Mouse (Mus musculus): ENCODE data around the gene Zbtb3. TPM values are rescaled to one million over a fixed set of nuclear protein-coding genes. Genes with fewer than 3 reads are reported as not detected.
"Not testable (repeated sequence)": the region's sequence is repeated elsewhere in the genome, so short reads cannot be mapped to it uniquely, and the experiment has no call there.

The Zbtb3 gene
- total and polyA plus RNA-seq, 3 experiments, result 1.2 to 2.5 (median 2.2) TPM

DNA sequence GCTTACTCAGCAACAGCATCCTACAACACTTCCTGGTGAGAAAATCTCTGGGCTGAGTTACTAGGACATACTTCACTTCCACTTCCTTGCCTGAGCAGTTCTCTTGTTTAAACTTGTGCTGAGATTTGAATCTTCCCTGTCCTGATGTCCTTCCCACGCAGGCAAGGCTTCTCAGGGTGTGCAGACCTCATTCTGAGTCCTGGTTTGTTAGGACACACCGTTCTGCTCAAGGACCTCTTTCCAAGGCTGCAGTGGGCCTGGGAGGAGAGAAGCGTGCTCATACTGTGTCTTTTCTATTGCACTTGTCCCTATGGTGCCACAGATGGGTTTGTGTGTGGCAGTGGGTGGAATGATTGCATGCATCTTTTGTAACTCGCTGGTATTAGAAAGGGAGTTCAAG is 30.6 kb downstream of the Zbtb3 start:
- Histone ChIP-seq H3K4me3 (replicated peaks in 1 of 3; ENCODE audit: low read depth in 2 of 3, low read length in 2 of 3, poor library complexity in 1 of 3) (no peak overlapping the region), H3K9ac (ENCODE audit: insufficient read depth, low read depth) (no peak overlapping the region), H3K4me1 (ENCODE audit: control insufficient read depth in 1 of 2, insufficient read depth in 2 of 2) (peaks cover 2 to 14% of the 10 kb centered on the region in 2 experiments; a peak in 2 of 4 replicates), H3K36me3 (replicated peaks in 1 of 2; ENCODE audit: control insufficient read depth in 1 of 2, insufficient read depth in 1 of 2, low read length in 1 of 2) (peaks cover 61 to 80% of the 10 kb centered on the region in 2 experiments), H3K27me3 (replicated peaks) (no peaks in the 10 kb centered on the region), H3K79me2 (replicated peaks; ENCODE audit: control insufficient read depth, extremely low read depth, insufficient read depth, poor library complexity, severe bottlenecking) (peaks cover 8% of the 10 kb centered on the region), H3K9me3 (replicated peaks; ENCODE audit: low read length) (no peaks in the 10 kb centered on the region), H3K4me2 (ENCODE audit: insufficient read depth, low read depth, poor library complexity, severe bottlenecking) (no peak overlapping the region), H3K27ac (ENCODE audit: insufficient read depth, low read depth) (no peak overlapping the region)
- no peak for DNase-seq (ENCODE audit: extremely low read depth)
- in situ Hi-C loops (cut with MboI; ENCODE audit: low pct_ligation_motif_present, low pct_unique_long_range_greater_than_20kb, low sequenced_read_pairs), result loop anchor here (25.0 kb wide), 1 partner anchor 1029 kb away; no protein-coding TSS in a partner anchor
- TF ChIP-seq UBTF (IDR thresholded peaks at IDR 0.05; ENCODE audit: low read depth, low read length), result no peak
- TF ChIP-seq EP300 (IDR thresholded peaks at IDR 0.05; ENCODE audit: low read length), result no peak
- TF ChIP-seq MXI1 (IDR thresholded peaks at IDR 0.05; ENCODE audit: low read depth, low read length), result no peak
- TF ChIP-seq NELFE (IDR thresholded peaks at IDR 0.05; ENCODE audit: low read depth, low read length), result no peak
- no peak for TF ChIP-seq E2F4 (IDR thresholded peaks at IDR 0.05; ENCODE audit: insufficient replicate concordance, low read depth, low read length)
- dilution Hi-C loops (cut with MboI; ENCODE audit: extremely low pct_ligation_motif_present, extremely low pct_unique_long_range_greater_than_20kb, low sequenced_read_pairs), result no loop called here

DNA sequence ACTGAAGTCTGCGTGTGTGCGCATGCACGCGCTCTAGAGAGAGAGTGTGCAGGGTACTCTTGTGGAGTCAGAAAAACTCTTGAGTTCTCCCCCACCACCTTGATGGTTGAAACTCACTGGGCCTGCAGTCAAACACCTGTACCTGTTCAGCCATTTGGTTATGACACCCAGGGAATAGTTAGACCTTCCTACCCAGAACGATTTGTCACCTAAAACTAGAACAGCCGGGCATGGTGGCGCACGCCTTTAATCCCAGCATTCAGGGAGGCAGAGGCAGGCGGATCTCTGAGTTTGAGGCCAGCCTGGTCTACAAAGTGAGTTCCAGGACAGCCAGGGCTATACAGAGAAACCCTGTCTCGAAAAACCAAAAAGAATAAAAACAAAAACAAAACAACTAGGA is 34.0 kb downstream of the Zbtb3 start:
- H3K4me2 ChIP-seq (ENCODE audit: insufficient read depth, low read depth, poor library complexity, severe bottlenecking); H3K9me3 ChIP-seq (replicated peaks; ENCODE audit: low read length); H3K27ac ChIP-seq (ENCODE audit: insufficient read depth, low read depth); DNase-seq (ENCODE audit: extremely low read depth); H3K4me3 ChIP-seq (replicated peaks in 1 of 3; ENCODE audit: low read depth in 2 of 3, low read length in 2 of 3, poor library complexity in 1 of 3); H3K9ac ChIP-seq (ENCODE audit: insufficient read depth, low read depth); dilution Hi-C loops (cut with MboI; ENCODE audit: extremely low pct_ligation_motif_present, extremely low pct_unique_long_range_greater_than_20kb, low sequenced_read_pairs); H3K27me3 ChIP-seq (replicated peaks): not testable (repeated sequence)
- in situ Hi-C loops (cut with MboI; ENCODE audit: low pct_ligation_motif_present, low pct_unique_long_range_greater_than_20kb, low sequenced_read_pairs), result loop anchor here (25.0 kb wide), 1 partner anchor 1026 kb away; no protein-coding TSS in a partner anchor
- Histone ChIP-seq H3K36me3 (replicated peaks in 1 of 2; ENCODE audit: control insufficient read depth in 1 of 2, insufficient read depth in 1 of 2, low read length in 1 of 2) (peaks cover 29 to 53% of the 10 kb centered on the region in 2 experiments), H3K4me1 (ENCODE audit: control insufficient read depth in 1 of 2, insufficient read depth in 2 of 2) (peaks cover 9 to 42% of the 10 kb centered on the region in 2 experiments), H3K79me2 (replicated peaks; ENCODE audit: control insufficient read depth, extremely low read depth, insufficient read depth, poor library complexity, severe bottlenecking) (peaks cover 19% of the 10 kb centered on the region)
- TF ChIP-seq ZMIZ1 (IDR thresholded peaks at IDR 0.05; ENCODE audit: low read depth, low read length), result 0 out of 2 replicates have a peak, but pooled peaks have one; percentile 0

- H3K36me3 ChIP-seq (replicated peaks in 1 of 2; ENCODE audit: control insufficient read depth in 1 of 2, insufficient read depth in 1 of 2, low read length in 1 of 2), result peaks cover 20 to 53% of the 10 kb centered on the region in 2 experiments
- H3K9me3 ChIP-seq (replicated peaks; ENCODE audit: low read length), result no peaks in the 10 kb centered on the region
- peaks cover 11 to 45% of the 10 kb centered on the region in 2 experiments for H3K4me1 ChIP-seq (ENCODE audit: control insufficient read depth in 1 of 2, insufficient read depth in 2 of 2)
- H3K4me2 ChIP-seq (ENCODE audit: insufficient read depth, low read depth, poor library complexity, severe bottlenecking), result peak within 1 kb of the TSS; percentile 96
- H3K9ac ChIP-seq (ENCODE audit: insufficient read depth, low read depth), result peak within 1 kb of the TSS; percentile 75
- H3K4me3 ChIP-seq (replicated peaks in 1 of 3; ENCODE audit: low read depth in 2 of 3, low read length in 2 of 3, poor library complexity in 1 of 3), result peak within 1 kb of the TSS; percentile 56 to 65 (median 62)
- in situ Hi-C loops (cut with MboI; ENCODE audit: low pct_ligation_motif_present, low pct_unique_long_range_greater_than_20kb, low sequenced_read_pairs), result loop anchor here (25.0 kb wide), 1 partner anchor 1025 kb away; no protein-coding TSS in a partner anchor
- dilution Hi-C loops (cut with MboI; ENCODE audit: extremely low pct_ligation_motif_present, extremely low pct_unique_long_range_greater_than_20kb, low sequenced_read_pairs), result no loop called here
- peak; percentile 72 for DNase-seq (ENCODE audit: extremely low read depth)
- peaks cover 20% of the 10 kb centered on the region for H3K79me2 ChIP-seq (replicated peaks; ENCODE audit: control insufficient read depth, extremely low read depth, insufficient read depth, poor library complexity, severe bottlenecking)
- peak within 1 kb of the TSS; percentile 92 for H3K27ac ChIP-seq (ENCODE audit: insufficient read depth, low read depth)
- no peaks in the 10 kb centered on the region for H3K27me3 ChIP-seq (replicated peaks)
- 0 out of 2 replicates have a peak, but pooled peaks have one; percentile 35 for TF ChIP-seq KAT2A (IDR thresholded peaks at IDR 0.05; ENCODE audit: insufficient replicate concordance, low read length)
- no peak for TF ChIP-seq GABPA (IDR thresholded peaks at IDR 0.05; ENCODE audit: insufficient replicate concordance, low read depth, low read length)
- no peak for TF ChIP-seq SMC3 (IDR thresholded peaks at IDR 0.05; ENCODE audit: low read depth, low read length)
- TF ChIP-seq ZC3H11A (IDR thresholded peaks at IDR 0.05; ENCODE audit: low read depth, low read length), result peak; percentile 87
- peak; percentile 1; the same call in 1 of the 2 replicates for TF ChIP-seq RAD21 (IDR thresholded peaks at IDR 0.05; ENCODE audit: low read depth, low read length)
- TF ChIP-seq ZMIZ1 (IDR thresholded peaks at IDR 0.05; ENCODE audit: low read depth, low read length), result peak; percentile 57; the same call in 1 of the 2 replicates
- peak in 1 of 2 experiments; percentile 65; a peak in 2 of 4 replicates for TF ChIP-seq CTCF (conservative IDR thresholded peaks at IDR 0.05 in 1 of 2, IDR thresholded peaks at IDR 0.05 in 1 of 2; ENCODE audit: low read depth in 2 of 2, low read length in 2 of 2)
- no peak for TF ChIP-seq SIN3A (IDR thresholded peaks at IDR 0.05; ENCODE audit: low read length)
- TF ChIP-seq MYC (IDR thresholded peaks at IDR 0.05; ENCODE audit: low read depth, low read length), result peak; percentile 93
- TF ChIP-seq MXI1 (IDR thresholded peaks at IDR 0.05; ENCODE audit: low read depth, low read length), result peak; percentile 55
- peak; percentile 79 for TF ChIP-seq NRF1 (IDR thresholded peaks at IDR 0.05; ENCODE audit: low read depth, low read length)
- peak; percentile 67; the same call in 1 of the 2 replicates for TF ChIP-seq UBTF (IDR thresholded peaks at IDR 0.05; ENCODE audit: low read depth, low read length)
- 0 out of 2 replicates have a peak, but pooled peaks have one; percentile 17 for TF ChIP-seq ELF1 (IDR thresholded peaks at IDR 0.05; ENCODE audit: low read depth, low read length)
- no peak for TF ChIP-seq EP300 (IDR thresholded peaks at IDR 0.05; ENCODE audit: low read length)
- no peak for TF ChIP-seq ZKSCAN1 (IDR thresholded peaks at IDR 0.05; ENCODE audit: borderline replicate concordance, low read depth, low read length)
- TF ChIP-seq MAFK (IDR thresholded peaks at IDR 0.05; ENCODE audit: insufficient replicate concordance, low read length), result no peak
- TF ChIP-seq CHD2 (IDR thresholded peaks at IDR 0.05; ENCODE audit: low read length), result no peak
- no peak; the same call in 1 of the 2 replicates for TF ChIP-seq IRF4 (IDR thresholded peaks at IDR 0.05; ENCODE audit: low read depth, low read length)
- TF ChIP-seq PAX5 (IDR thresholded peaks at IDR 0.05; ENCODE audit: low read length), result no peak
- no peak for TF ChIP-seq JUN (IDR thresholded peaks at IDR 0.05; ENCODE audit: insufficient read depth, low read depth, low read length)
- TF ChIP-seq POLR2A (IDR thresholded peaks at IDR 0.05; ENCODE audit: low read depth, low read length), result peak; percentile 80
- TF ChIP-seq CHD1 (IDR thresholded peaks at IDR 0.05; ENCODE audit: low read depth, low read length), result no peak
Observed at GRCm38 (mm10) chr19:8837251-8837791, 35.0 kb downstream of the Zbtb3 start, which contains the start of gene Bscl2. Gene Bscl2, plus strand, starts transcription at chr19:8837467.
